Mouse (Mus musculus) lung, adult 2 months (tissue): ENCODE data around the gene Jun. TPM values are rescaled to one million over a fixed set of nuclear protein-coding genes. Genes with fewer than 3 reads are reported as not detected.

Experiments
- DNase-seq: peaks from one replicate; pipeline ENCODE4 v3.0.0; 2022
- H3K4me1 ChIP-seq: fragments of 200-500 bp; 2 replicates; pipeline ENCODE4 v1.6.1; 2011; ENCODE audit warnings: low read length; ENCODE audit not compliant: control insufficient read depth, insufficient read depth
- H3K4me3 ChIP-seq: fragments of 200-500 bp; replicated peaks from 2 replicates; pipeline ENCODE3; 2011; ENCODE audit warnings: low read depth, mild to moderate bottlenecking, control low read depth, low read length; ENCODE audit errors: extremely low read depth
- CTCF ChIP-seq: fragments of 200-500 bp; IDR thresholded peaks from 2 replicates; pipeline ENCODE4 v1.5.1; 2011; ENCODE audit warnings: mild to moderate bottlenecking, low read length, control low read depth; ENCODE audit not compliant: insufficient read depth
- POLR2A ChIP-seq: fragments of 200-500 bp; IDR thresholded peaks from 2 replicates; pipeline ENCODE4 v1.6.1; 2011; ENCODE audit warnings: low read depth, mild to moderate bottlenecking, control low read depth, low read length, borderline replicate concordance; ENCODE audit errors: extremely low read depth
- WGBS: fragments of 180-500 bp; shearing (Covaris S2); methylation state at CpG from one replicate; pipeline ENCODE4 v1.1.7; 2018; 5-methylcytosine and 5-hydroxymethylcytosine counted together
- polyA plus RNA-seq: library from polyadenylated mRNA; depleted of rRNA; stranded (reverse); fragments of >200 nt; gene quantifications from 2 replicates; pipeline ENCODE4 v1.2.3, GENCODE M21; 2012

Jun gene
- polyA plus RNA-seq, 1 experiment, result 176 TPM

GRCm38 (mm10) chr4:95094700-95095113, 42.7 kb upstream of the Jun start:
- no peak for DNase-seq
- no peak overlapping the region for H3K4me3 ChIP-seq
- peaks cover 25% of the 10 kb centered on the region for H3K4me1 ChIP-seq
- WGBS, result 9% methylated on average over 4 of the region's 4 CpGs
- TF ChIP-seq CTCF, result no peak
- TF ChIP-seq POLR2A, result no peak

- 40% methylated on average over 6 of the region's 6 CpGs for WGBS
- TF ChIP-seq CTCF, result no peak
- no peak for TF ChIP-seq POLR2A
- no peak for DNase-seq
- Histone ChIP-seq H3K4me1 (peaks cover 25% of the 10 kb centered on the region), H3K4me3 (no peak overlapping the region)
Measured at GRCm38 (mm10) chr4:95093615-95094014, 41.6 kb upstream of the Jun start.

- peaks cover 25% of the 10 kb centered on the region for H3K4me1 ChIP-seq
- H3K4me3 ChIP-seq, result no peak overlapping the region
- DNase-seq, result no peak
- no peak for TF ChIP-seq POLR2A
- 69% methylated on average over 4 of the region's 4 CpGs for WGBS
Measured at GRCm38 (mm10) chr4:95092516-95092915, 40.5 kb upstream of the Jun start.

- peaks cover 25% of the 10 kb centered on the region for H3K4me1 ChIP-seq
- H3K4me3 ChIP-seq, result no peak overlapping the region
- WGBS, result 91% methylated on average over 4 of the region's 4 CpGs
- DNase-seq, result peak; percentile 1
- TF ChIP-seq CTCF, result no peak
- TF ChIP-seq POLR2A, result no peak
Measured at GRCm38 (mm10) chr4:95091536-95091935, 39.5 kb upstream of the Jun start.

GRCm38 (mm10) chr4:95089968-95090367, 37.9 kb upstream of the Jun start:
- TF ChIP-seq CTCF (no peak), POLR2A (no peak)
- H3K4me1 ChIP-seq, result peaks cover 17% of the 10 kb centered on the region
- DNase-seq, result no peak
- H3K4me3 ChIP-seq, result no peak overlapping the region

GRCm38 (mm10) chr4:95089053-95089452, 37.0 kb upstream of the Jun start:
- peaks cover 12% of the 10 kb centered on the region for H3K4me1 ChIP-seq
- TF ChIP-seq CTCF (no peak), POLR2A (no peak)
- no peak overlapping the region for H3K4me3 ChIP-seq
- DNase-seq, result no peak
- WGBS, result 91% methylated on average over 5 of the region's 5 CpGs

GRCm38 (mm10) chr4:95083957-95084356, 31.9 kb upstream of the Jun start:
- 64% methylated on average over 8 of the region's 8 CpGs for WGBS
- TF ChIP-seq CTCF (no peak), POLR2A (no peak)
- Histone ChIP-seq H3K4me1 (peaks cover 23% of the 10 kb centered on the region), H3K4me3 (no peak overlapping the region)
- no peak for DNase-seq

GRCm38 (mm10) chr4:95083191-95083729, 31.2 kb upstream of the Jun start:
- Histone ChIP-seq H3K4me1 (peaks cover 23% of the 10 kb centered on the region), H3K4me3 (no peak overlapping the region)
- TF ChIP-seq POLR2A, result no peak
- 40% methylated on average over 5 of the region's 5 CpGs for WGBS
- DNase-seq, result no peak

GRCm38 (mm10) chr4:95082481-95083088, 30.6 kb upstream of the Jun start:
- DNase-seq, result peak; percentile 60
- 16% methylated on average over 4 of the region's 4 CpGs for WGBS
- Histone ChIP-seq H3K4me1 (peaks cover 23% of the 10 kb centered on the region), H3K4me3 (no peak overlapping the region)
- TF ChIP-seq CTCF (no peak), POLR2A (0 out of 2 replicates have a peak, but pooled peaks have one; percentile 6)

- 36% methylated on average over 8 of the region's 8 CpGs for WGBS
- TF ChIP-seq POLR2A (no peak), CTCF (no peak)
- peaks cover 23% of the 10 kb centered on the region for H3K4me1 ChIP-seq
- no peak for DNase-seq
- no peak overlapping the region for H3K4me3 ChIP-seq
Measured at GRCm38 (mm10) chr4:95081632-95082031, 29.6 kb upstream of the Jun start.
